Mouse (Mus musculus) heart, embryonic 15.5 days (tissue): ENCODE results near the gene Rasal1. TPM values are rescaled to one million over a fixed set of nuclear protein-coding genes. Genes with fewer than 3 reads are reported as not detected.

ENCODE experiments used
- polyA plus RNA-seq: library from polyadenylated mRNA; unstranded; fragments of >200 nt; fragmentation: Nextera tagmentation; extraction: Ambion mirVana; gene quantifications from 2 replicates; pipeline ENCODE4 v1.2.1, GENCODE M21; 2015

Gene Rasal1
- polyA plus RNA-seq, 1 experiment from 2014 or later, result 0.25 TPM

Other genes starting within 250 kb of the Rasal1 start
- not detected in 2 replicates for gene Lhx5, start 217.1 kb upstream of the Rasal1 start, polyA plus RNA-seq
- 14.3 and 15.8 TPM in 2 replicates for gene Sdsl, start 176.0 kb upstream of the Rasal1 start, polyA plus RNA-seq
- gene Sds, start 172.3 kb upstream of the Rasal1 start, polyA plus RNA-seq, result 0.33 TPM in 1 of 2 replicates, not detected in the other
- 40.8 and 49.6 TPM in 2 replicates for gene Plbd2, start 145.2 kb upstream of the Rasal1 start, polyA plus RNA-seq
- 2.7 and 5.0 TPM in 2 replicates for gene Slc8b1, start 137.6 kb upstream of the Rasal1 start, polyA plus RNA-seq
- 12.4 and 16.8 TPM in 2 replicates for gene Tpcn1, start 60.1 kb upstream of the Rasal1 start, polyA plus RNA-seq
- 0.19 and 0.46 TPM in 2 replicates for gene Iqcd, start 59.8 kb upstream of the Rasal1 start, polyA plus RNA-seq
- gene Rita1, start 36.2 kb upstream of the Rasal1 start, polyA plus RNA-seq, result 11.0 and 12.7 TPM in 2 replicates
- 23.4 and 32.9 TPM in 2 replicates for gene Ddx54, start 36.1 kb upstream of the Rasal1 start, polyA plus RNA-seq
- 0.15 TPM in 1 of 2 replicates, not detected in the other for gene Cfap73, start 14.6 kb upstream of the Rasal1 start, polyA plus RNA-seq
- gene Dtx1, start 63.1 kb downstream of the Rasal1 start, polyA plus RNA-seq, result 1.9 and 12.3 TPM in 2 replicates
- 0.30 and 0.68 TPM in 2 replicates for gene Oas2, start 101.0 kb downstream of the Rasal1 start, polyA plus RNA-seq
- gene Oas3, start 128.8 kb downstream of the Rasal1 start, polyA plus RNA-seq, result 0.34 and 0.76 TPM in 2 replicates
- gene Oas1e, start 146.7 kb downstream of the Rasal1 start, polyA plus RNA-seq, result 0.09 TPM in 1 of 2 replicates, not detected in the other
- 0.73 and 0.84 TPM in 2 replicates for gene Oas1c, start 163.7 kb downstream of the Rasal1 start, polyA plus RNA-seq
- gene Oas1f, start 198.6 kb downstream of the Rasal1 start, polyA plus RNA-seq, result not detected in 2 replicates
- gene Oas1h, start 212.6 kb downstream of the Rasal1 start, polyA plus RNA-seq, result not detected in 2 replicates
- 0.69 and 0.90 TPM in 2 replicates for gene Oas1g, start 238.8 kb downstream of the Rasal1 start, polyA plus RNA-seq